Mouse (Mus musculus) liver, embryonic 14.5 days (tissue): ENCODE results near the gene Kcnma1. TPM values are rescaled to one million over a fixed set of nuclear protein-coding genes. Genes with fewer than 3 reads are reported as not detected.

ENCODE experiments used
- ATAC-seq: fragments of 200-750 bp; cut with Nextera tagmentation; 2 replicates; pipeline ENCODE4 v1.8.0; 2017; ENCODE audit warnings: moderate number of reproducible peaks, mild to moderate bottlenecking, moderate library complexity; ENCODE audit not compliant: insufficient read depth
- DNase-seq, 3 experiments: peaks; one replicate each; pipeline ENCODE4 v3.0.0-alpha.2; 2012 to 2013; ENCODE audit warnings: low read depth in 3 of 3, low spot score in 3 of 3
- H3K27ac ChIP-seq: fragments of 300-500 bp; sonication (generic); 2 replicates; pipeline ENCODE4 v1.5.1; 2014; ENCODE audit warnings: moderate library complexity, mild to moderate bottlenecking, control low read depth, inconsistent platforms
- H3K27me3 ChIP-seq: fragments of 300-500 bp; sonication (generic); 2 replicates; pipeline ENCODE4 v1.6.1; 2014; ENCODE audit warnings: mild to moderate bottlenecking, low read length, moderate library complexity; ENCODE audit not compliant: control insufficient read depth, insufficient read depth
- H3K36me3 ChIP-seq: fragments of 300-500 bp; sonication (generic); replicated peaks from 2 replicates; pipeline ENCODE4 v1.6.1; 2014; ENCODE audit warnings: low read depth; ENCODE audit not compliant: control insufficient read depth, insufficient read depth
- H3K4me1 ChIP-seq, 2 experiments: fragments of 200-500 bp in 1 of 2; fragments of 300-500 bp in 1 of 2; sonication (generic) in 1 of 2; replicated peaks; 2 replicates each; pipeline ENCODE4 v1.6.1; 2012 to 2014; ENCODE audit warnings: antibody characterized with exemption in 1 of 2, inconsistent platforms in 1 of 2, low read length in 1 of 2; ENCODE audit not compliant: control insufficient read depth in 2 of 2, insufficient read depth in 2 of 2
- H3K4me2 ChIP-seq: fragments of 300-500 bp; sonication (generic); 2 replicates; pipeline ENCODE4 v1.6.1; 2014; ENCODE audit warnings: low read depth, mild to moderate bottlenecking, control low read depth, moderate library complexity
- H3K4me3 ChIP-seq, 2 experiments: fragments of 200-500 bp in 1 of 2; fragments of 300-500 bp in 1 of 2; sonication (generic) in 1 of 2; 2 replicates each; pipeline ENCODE4 v1.5.1; 2012 to 2014; ENCODE audit warnings: low read depth in 2 of 2, low read length in 2 of 2, mild to moderate bottlenecking in 2 of 2, control low read depth in 1 of 2, inconsistent platforms in 1 of 2, moderate library complexity in 1 of 2; ENCODE audit not compliant: insufficient read depth in 1 of 2
- H3K9ac ChIP-seq: fragments of 300-500 bp; sonication (generic); replicated peaks from 2 replicates; pipeline ENCODE4 v1.6.1; 2014; ENCODE audit warnings: mild to moderate bottlenecking, control low read depth, moderate library complexity
- H3K9me3 ChIP-seq: fragments of 300-500 bp; sonication (generic); 2 replicates; pipeline ENCODE4 v1.6.1; 2016; ENCODE audit warnings: low read length, mixed read lengths; ENCODE audit not compliant: control insufficient read depth
- CTCF ChIP-seq: IDR thresholded peaks from 2 replicates; pipeline ENCODE4 v1.5.1; 2016; ENCODE audit warnings: antibody characterized with exemption, low read depth, control low read depth
- EP300 ChIP-seq: IDR thresholded peaks from 2 replicates; pipeline ENCODE4 v1.6.1; 2016; ENCODE audit warnings: antibody characterized with exemption, low read depth
- WGBS: fragments of 180-500 bp; shearing (Covaris S2); extraction: QIAGEN DNeasy Blood & Tissue Kit; methylation state at CpG from one replicate; pipeline ENCODE4 v1.1.7; 2014; ENCODE audit not compliant: insufficient replicate concordance; 5-methylcytosine and 5-hydroxymethylcytosine counted together
- polyA plus RNA-seq, 2 experiments: library from polyadenylated mRNA; depleted of rRNA in 1 of 2; stranded (reverse) in 1 of 2; unstranded in 1 of 2; fragments of >200 nt; fragmentation: Nextera tagmentation in 1 of 2; extraction: Ambion mirVana in 1 of 2; gene quantifications; 2 replicates each; pipeline versions ENCODE4 v1.2.1 to v1.2.3; 2012 to 2014

Gene Kcnma1
- polyA plus RNA-seq, 2 experiments: 0.03 TPM; not detected in 1

- no peaks in the 10 kb centered on the region for H3K9me3 ChIP-seq
- H3K36me3 ChIP-seq: no peaks in the 10 kb centered on the region
- no peak overlapping the region for H3K4me3 ChIP-seq
- TF ChIP-seq CTCF (no peak), EP300 (no peak)
- ATAC-seq (no peak), DNase-seq (no peak)
- H3K4me1 ChIP-seq: no peaks in the 10 kb centered on the region
- no peaks in the 10 kb centered on the region for H3K27me3 ChIP-seq
- no peak overlapping the region for H3K4me2 ChIP-seq
- H3K9ac ChIP-seq: no peak overlapping the region
- 60% methylated on average over 2 of the region's 2 CpGs for WGBS
- no peak overlapping the region for H3K27ac ChIP-seq
Measured at GRCm38 (mm10) chr14:23748011-23748410, 266.3 kb downstream of the Kcnma1 start.

DNA sequence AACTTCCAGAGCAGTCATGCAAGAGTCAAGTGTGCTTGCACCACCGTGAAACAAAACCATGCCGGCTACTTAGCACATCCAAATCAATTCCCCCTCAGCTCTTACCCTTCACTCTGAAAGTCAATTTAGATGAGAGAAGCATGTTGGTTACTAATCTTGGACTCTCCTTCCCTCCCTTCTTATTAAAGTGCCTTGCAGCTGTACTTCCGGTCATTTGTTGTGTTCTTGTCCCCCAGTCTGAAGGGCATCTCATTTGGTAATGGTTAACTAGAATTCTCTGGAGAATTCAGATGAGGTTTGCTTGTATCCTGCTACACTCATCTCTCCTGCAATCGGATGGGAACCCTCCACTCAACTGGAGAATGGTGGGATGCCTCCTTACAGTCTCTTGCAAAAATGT lies 267.3 kb downstream of the Kcnma1 start:
- H3K9ac ChIP-seq: no peak overlapping the region
- no peak for DNase-seq
- no peak for TF ChIP-seq EP300
- TF ChIP-seq CTCF: no peak
- no peaks in the 10 kb centered on the region for H3K36me3 ChIP-seq
- H3K4me1 ChIP-seq: no peaks in the 10 kb centered on the region
- no peaks in the 10 kb centered on the region for H3K9me3 ChIP-seq
- H3K27ac ChIP-seq: no peak overlapping the region
- no peak overlapping the region for H3K4me3 ChIP-seq
- no peak overlapping the region for H3K4me2 ChIP-seq
- no peak for ATAC-seq
- H3K27me3 ChIP-seq: no peaks in the 10 kb centered on the region
- 55% methylated on average over 4 of the region's 4 CpGs for WGBS

- H3K27me3 ChIP-seq: no peaks in the 10 kb centered on the region
- H3K27ac ChIP-seq: no peak overlapping the region
- ATAC-seq (no peak), DNase-seq (no peak)
- no peak overlapping the region for H3K4me3 ChIP-seq
- no peaks in the 10 kb centered on the region for H3K4me1 ChIP-seq
- no peaks in the 10 kb centered on the region for H3K36me3 ChIP-seq
- no peak overlapping the region for H3K9ac ChIP-seq
- no peaks in the 10 kb centered on the region for H3K9me3 ChIP-seq
- TF ChIP-seq EP300: no peak
- no peak for TF ChIP-seq CTCF
- H3K4me2 ChIP-seq: no peak overlapping the region
Measured at GRCm38 (mm10) chr14:23741531-23741930, 272.8 kb downstream of the Kcnma1 start.

DNA sequence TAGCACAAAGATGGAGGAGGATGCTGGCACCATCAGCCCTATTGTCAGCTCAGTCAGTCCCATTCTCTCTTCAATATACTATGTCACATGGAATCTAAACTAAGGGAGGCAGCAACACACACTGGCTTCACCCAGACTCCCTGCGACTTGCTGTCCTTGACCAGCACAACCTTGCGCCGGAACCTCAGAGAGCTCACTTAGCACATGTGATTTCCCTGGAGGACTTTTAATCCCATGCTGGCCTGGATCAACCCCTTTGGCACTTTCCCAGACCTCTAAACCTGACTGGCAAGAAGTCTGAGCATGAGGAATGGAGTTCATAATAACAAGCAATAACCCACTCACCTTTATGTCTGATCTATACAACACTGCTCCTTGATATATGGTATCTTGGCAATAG lies 280.1 kb downstream of the Kcnma1 start:
- no peak overlapping the region for H3K9ac ChIP-seq
- no peaks in the 10 kb centered on the region for H3K4me1 ChIP-seq
- H3K36me3 ChIP-seq: no peaks in the 10 kb centered on the region
- no peak overlapping the region for H3K4me2 ChIP-seq
- no peak overlapping the region for H3K4me3 ChIP-seq
- H3K27me3 ChIP-seq: no peaks in the 10 kb centered on the region
- H3K27ac ChIP-seq: no peak overlapping the region
- DNase-seq (no peak), ATAC-seq (no peak)
- 71% methylated on average over 3 of the region's 3 CpGs for WGBS
- no peaks in the 10 kb centered on the region for H3K9me3 ChIP-seq
- no peak for TF ChIP-seq EP300
- TF ChIP-seq CTCF: no peak

- 33% methylated on average over 2 of the region's 2 CpGs for WGBS
- DNase-seq: no peak
Measured at GRCm38 (mm10) chr14:23729377-23729776, 284.9 kb downstream of the Kcnma1 start.

More at GRCm38 (mm10) chr14:23729377-23729776, 284.9 kb downstream of the Kcnma1 start:
- Histone ChIP-seq H3K27me3 (no peaks in the 10 kb centered on the region), H3K27ac (no peak overlapping the region), H3K4me2 (no peak overlapping the region), H3K9ac (no peak overlapping the region), H3K36me3 (no peaks in the 10 kb centered on the region), H3K4me1 (no peaks in the 10 kb centered on the region), H3K9me3 (no peaks in the 10 kb centered on the region), H3K4me3 (no peak overlapping the region)
- TF ChIP-seq EP300: no peak
- ATAC-seq: no peak
